Mouse (Mus musculus) left cerebral cortex, postnatal 25 days (tissue): Measurements from ENCODE around the gene Cnbd2. TPM values are rescaled to one million over a fixed set of nuclear protein-coding genes. Genes with fewer than 3 reads are reported as not detected.
"Not testable (repeated sequence)": the region's sequence is repeated elsewhere in the genome, so short reads cannot be mapped to it uniquely, and the experiment has no call there.

ENCODE experiments used
- DNase-seq, 2 experiments: peaks; one replicate each; pipeline ENCODE4 v3.0.0; 2022; ENCODE audit warnings: low spot score in 2 of 2, mixed read lengths in 1 of 2
- intact Hi-C: fragments of 180-260 bp; cut with DNase I; formaldehyde crosslinking; loops from one replicate; pipeline ENCODE4 v1.15.1; 2025
- total RNA-seq, 2 experiments: library from RNA; stranded (reverse); gene quantifications; 2 replicates each; pipeline ENCODE4 v1.2.3; 2021

Cnbd2 gene
- total RNA-seq, 2 experiments from 2014 or later: 5.4 to 5.5 TPM

GRCm38 (mm10) chr2:156356031-156356430 is 43.9 kb downstream of the Cnbd2 start:
- peak; percentile 23 to 62 for DNase-seq
- intact Hi-C loops: no loop called here

GRCm38 (mm10) chr2:156368465-156368864 is 56.4 kb downstream of the Cnbd2 start:
- intact Hi-C loops: no loop called here
- peak in 1 of 2 experiments; percentile 86 for DNase-seq

GRCm38 (mm10) chr2:156370896-156371295 is 58.8 kb downstream of the Cnbd2 start:
- no peak for DNase-seq
- intact Hi-C loops: no loop called here

GRCm38 (mm10) chr2:156376956-156377355 is 64.9 kb downstream of the Cnbd2 start:
- intact Hi-C loops: no loop called here

GRCm38 (mm10) chr2:156379929-156380328 is 67.8 kb downstream of the Cnbd2 start:
- intact Hi-C loops: loop anchor here (5.0 kb wide), 1 partner anchor 137 kb away; no protein-coding TSS in a partner anchor
- peak; percentile 59 to 89 for DNase-seq

More at GRCm38 (mm10) chr2:156376956-156377355, 64.9 kb downstream of the Cnbd2 start:
- DNase-seq: no peak

GRCm38 (mm10) chr2:156381350-156381749 is 69.3 kb downstream of the Cnbd2 start:
- no peak for DNase-seq
- intact Hi-C loops: loop anchor here (5.0 kb wide), 1 partner anchor 136 kb away; no protein-coding TSS in a partner anchor

GRCm38 (mm10) chr2:156392461-156393154 is 80.5 kb downstream of the Cnbd2 start:
- peak; percentile 73 to 79 for DNase-seq
- intact Hi-C loops: not testable (repeated sequence)

GRCm38 (mm10) chr2:156393155-156393828 is 81.2 kb downstream of the Cnbd2 start:
- no peak for DNase-seq
- intact Hi-C loops: no loop called here

GRCm38 (mm10) chr2:156394282-156394681 is 82.2 kb downstream of the Cnbd2 start:
- intact Hi-C loops: no loop called here
- no peak for DNase-seq

GRCm38 (mm10) chr2:156396096-156396495 is 84.0 kb downstream of the Cnbd2 start:
- DNase-seq: no peak
- intact Hi-C loops: loop anchor here (5.0 kb wide), 1 partner anchor 81 kb away; no protein-coding TSS in a partner anchor

- intact Hi-C loops: loop anchor here (5.0 kb wide), 1 partner anchor 79 kb away; no protein-coding TSS in a partner anchor
These were observed 85.9 kb downstream of the Cnbd2 start for GRCm38 (mm10) chr2:156397988-156398387.

GRCm38 (mm10) chr2:156399485-156399884 is 87.4 kb downstream of the Cnbd2 start:
- peak in 1 of 2 experiments; percentile 59 for DNase-seq
- intact Hi-C loops: loop anchor here (5.0 kb wide), 1 partner anchor 78 kb away; no protein-coding TSS in a partner anchor

More at GRCm38 (mm10) chr2:156397988-156398387, 85.9 kb downstream of the Cnbd2 start:
- DNase-seq: no peak

- intact Hi-C loops: no loop called here
- peak; percentile 49 to 65 for DNase-seq
These were observed 89.2 kb downstream of the Cnbd2 start for GRCm38 (mm10) chr2:156401331-156401730.

- intact Hi-C loops: no loop called here
- no peak for DNase-seq
These were observed 89.9 kb downstream of the Cnbd2 start for GRCm38 (mm10) chr2:156402036-156402435.

GRCm38 (mm10) chr2:156406987-156407386 is 94.9 kb downstream of the Cnbd2 start:
- intact Hi-C loops: no loop called here
- no peak for DNase-seq

GRCm38 (mm10) chr2:156408168-156408567 is 96.1 kb downstream of the Cnbd2 start:
- intact Hi-C loops: no loop called here
- peak; percentile 45 to 49 for DNase-seq

GRCm38 (mm10) chr2:156411348-156411747 is 99.2 kb downstream of the Cnbd2 start:
- intact Hi-C loops, DNase-seq: not testable (repeated sequence)

GRCm38 (mm10) chr2:156414996-156415395 is 102.9 kb downstream of the Cnbd2 start:
- no peak for DNase-seq

GRCm38 (mm10) chr2:156415674-156416073 is 103.6 kb downstream of the Cnbd2 start:
- intact Hi-C loops: no loop called here
- no peak for DNase-seq

More at GRCm38 (mm10) chr2:156414996-156415395, 102.9 kb downstream of the Cnbd2 start:
- intact Hi-C loops: no loop called here

GRCm38 (mm10) chr2:156417194-156417593 is 105.1 kb downstream of the Cnbd2 start:
- intact Hi-C loops: no loop called here
- no peak for DNase-seq
